Mouse (Mus musculus) limb, embryonic 13.5 days (tissue): ENCODE measurements around the gene Cdhr3. TPM values are rescaled to one million over a fixed set of nuclear protein-coding genes. Genes with fewer than 3 reads are reported as not detected.

ENCODE experiments used
- ATAC-seq: fragments of 200-750 bp; cut with Nextera tagmentation; 2 replicates; pipeline ENCODE4 v1.8.0; 2017; ENCODE audit warnings: low read depth, moderate number of reproducible peaks, moderate TSS enrichment; ENCODE audit not compliant: low FRiP score
- H3K27ac ChIP-seq: fragments of 300-500 bp; sonication (generic); 2 replicates; pipeline ENCODE4 v1.5.1; 2015; ENCODE audit warnings: inconsistent platforms, mild to moderate bottlenecking, moderate library complexity
- H3K27me3 ChIP-seq: fragments of 300-500 bp; sonication (generic); 2 replicates; pipeline ENCODE4 v1.6.1; 2015; ENCODE audit warnings: mild to moderate bottlenecking, inconsistent platforms
- H3K36me3 ChIP-seq: fragments of 300-500 bp; sonication (generic); 2 replicates; pipeline ENCODE4 v1.6.1; 2015; ENCODE audit warnings: inconsistent platforms, mild to moderate bottlenecking, moderate library complexity
- H3K4me1 ChIP-seq: fragments of 300-500 bp; sonication (generic); 2 replicates; pipeline ENCODE4 v1.6.1; 2015; ENCODE audit warnings: inconsistent platforms
- H3K4me2 ChIP-seq: fragments of 300-500 bp; sonication (generic); replicated peaks from 2 replicates; pipeline ENCODE4 v1.6.1; 2015; ENCODE audit warnings: inconsistent platforms, mild to moderate bottlenecking, moderate library complexity
- H3K4me3 ChIP-seq: fragments of 300-500 bp; sonication (generic); 2 replicates; pipeline ENCODE4 v1.5.1; 2015; ENCODE audit warnings: moderate library complexity, mild to moderate bottlenecking, inconsistent platforms
- H3K9ac ChIP-seq: fragments of 300-500 bp; sonication (generic); 2 replicates; pipeline ENCODE4 v1.6.1; 2015; ENCODE audit warnings: mild to moderate bottlenecking, inconsistent platforms
- H3K9me3 ChIP-seq: fragments of 300-500 bp; sonication (generic); 2 replicates; pipeline ENCODE4 v1.6.1; 2016; ENCODE audit warnings: inconsistent platforms
- WGBS: fragments of 180-500 bp; shearing (Covaris S2); methylation state at CpG from one replicate; pipeline ENCODE4 v1.1.7; 2015; 5-methylcytosine and 5-hydroxymethylcytosine counted together
- polyA plus RNA-seq: library from polyadenylated mRNA; unstranded; fragments of >200 nt; fragmentation: Nextera tagmentation; extraction: Ambion mirVana; gene quantifications from 2 replicates; pipeline ENCODE4 v1.2.1, GENCODE M21; 2015

Gene Cdhr3
- polyA plus RNA-seq, 1 experiment from 2014 or later, result 0.23 TPM

- no peak overlapping the region for H3K9ac ChIP-seq
- H3K9me3 ChIP-seq, result no peaks in the 10 kb centered on the region
- WGBS, result 53% methylated on average over 13 of the region's 13 CpGs
- H3K36me3 ChIP-seq, result no peaks in the 10 kb centered on the region
- peaks cover 21% of the 10 kb centered on the region for H3K27me3 ChIP-seq
- no peak overlapping the region for H3K4me2 ChIP-seq
- peak; percentile 57; the same call in 1 of the 2 replicates for ATAC-seq
- H3K4me1 ChIP-seq, result peaks cover 37% of the 10 kb centered on the region
- H3K4me3 ChIP-seq, result no peak overlapping the region
- no peak overlapping the region for H3K27ac ChIP-seq
These were observed 62.6 kb downstream of the Cdhr3 start for GRCm38 (mm10) chr12:33030066-33030465.

GRCm38 (mm10) chr12:33028708-33029107, 64.0 kb downstream of the Cdhr3 start:
- Histone ChIP-seq H3K9me3 (no peaks in the 10 kb centered on the region), H3K9ac (no peak overlapping the region), H3K27me3 (peaks cover 12% of the 10 kb centered on the region; the same call in 1 of the 2 replicates), H3K4me2 (no peak overlapping the region), H3K27ac (no peak overlapping the region), H3K4me3 (no peak overlapping the region), H3K4me1 (peaks cover 28% of the 10 kb centered on the region), H3K36me3 (no peaks in the 10 kb centered on the region)
- WGBS, result 58% methylated on average over 13 of the region's 13 CpGs
- ATAC-seq, result no peak

- peaks cover 28% of the 10 kb centered on the region for H3K4me1 ChIP-seq
- WGBS, result 37% methylated on average over 10 of the region's 10 CpGs
- ATAC-seq, result no peak
- no peak overlapping the region for H3K4me3 ChIP-seq
- peaks cover 12% of the 10 kb centered on the region; the same call in 1 of the 2 replicates for H3K27me3 ChIP-seq
- no peak overlapping the region for H3K9ac ChIP-seq
- no peaks in the 10 kb centered on the region for H3K36me3 ChIP-seq
- H3K4me2 ChIP-seq, result no peak overlapping the region
- H3K9me3 ChIP-seq, result no peaks in the 10 kb centered on the region
- no peak overlapping the region for H3K27ac ChIP-seq
These were observed 64.5 kb downstream of the Cdhr3 start for GRCm38 (mm10) chr12:33028109-33028691.

GRCm38 (mm10) chr12:33027093-33027492, 65.6 kb downstream of the Cdhr3 start:
- peaks cover 7% of the 10 kb centered on the region; the same call in 1 of the 2 replicates for H3K27me3 ChIP-seq
- under 1% methylated on average over 10 of the region's 10 CpGs for WGBS
- 0 out of 2 replicates have a peak overlapping the region, but pooled peaks have one; percentile 11 for H3K4me3 ChIP-seq
- peaks cover 28% of the 10 kb centered on the region for H3K4me1 ChIP-seq
- peak overlapping the region; percentile 57 for H3K4me2 ChIP-seq
- H3K27ac ChIP-seq, result no peak overlapping the region
- H3K9me3 ChIP-seq, result no peaks in the 10 kb centered on the region
- peak; percentile 78 for ATAC-seq
- no peaks in the 10 kb centered on the region for H3K36me3 ChIP-seq
- no peak overlapping the region for H3K9ac ChIP-seq

GRCm38 (mm10) chr12:33024524-33024923, 68.2 kb downstream of the Cdhr3 start:
- Histone ChIP-seq H3K27me3 (0 out of 2 replicates have a peak, but pooled peaks cover 4% of the 10 kb centered on the region), H3K4me3 (no peak overlapping the region), H3K4me1 (peaks cover 18% of the 10 kb centered on the region)

GRCm38 (mm10) chr12:33021751-33022150, 70.9 kb downstream of the Cdhr3 start:
- Histone ChIP-seq H3K27ac (no peak overlapping the region), H3K9ac (no peak overlapping the region), H3K4me1 (peaks cover 7% of the 10 kb centered on the region; the same call in 1 of the 2 replicates), H3K4me3 (no peak overlapping the region), H3K9me3 (no peaks in the 10 kb centered on the region), H3K27me3 (0 out of 2 replicates have a peak, but pooled peaks cover 4% of the 10 kb centered on the region), H3K36me3 (no peaks in the 10 kb centered on the region), H3K4me2 (no peak overlapping the region)
- 87% methylated on average over 4 of the region's 4 CpGs for WGBS
- ATAC-seq, result no peak

More at GRCm38 (mm10) chr12:33024524-33024923, 68.2 kb downstream of the Cdhr3 start:
- H3K36me3 ChIP-seq, result no peaks in the 10 kb centered on the region
- H3K9me3 ChIP-seq, result no peaks in the 10 kb centered on the region
- H3K9ac ChIP-seq, result no peak overlapping the region
- no peak overlapping the region for H3K27ac ChIP-seq
- ATAC-seq, result no peak
- no peak overlapping the region for H3K4me2 ChIP-seq
- 46% methylated on average over 6 of the region's 6 CpGs for WGBS

GRCm38 (mm10) chr12:33021140-33021539, 71.5 kb downstream of the Cdhr3 start:
- Histone ChIP-seq H3K27me3 (0 out of 2 replicates have a peak, but pooled peaks cover under 1% of the 10 kb centered on the region), H3K27ac (no peak overlapping the region), H3K4me2 (no peak overlapping the region), H3K9ac (no peak overlapping the region), H3K4me3 (no peak overlapping the region), H3K4me1 (peaks cover 7% of the 10 kb centered on the region; the same call in 1 of the 2 replicates), H3K9me3 (no peaks in the 10 kb centered on the region), H3K36me3 (no peaks in the 10 kb centered on the region)
- no peak for ATAC-seq
- WGBS, result 81% methylated on average over 9 of the region's 9 CpGs

- H3K9ac ChIP-seq, result no peak overlapping the region
- H3K9me3 ChIP-seq, result no peaks in the 10 kb centered on the region
- no peak for ATAC-seq
- no peak overlapping the region for H3K27ac ChIP-seq
- 89% methylated on average over 6 of the region's 6 CpGs for WGBS
- no peaks in the 10 kb centered on the region for H3K27me3 ChIP-seq
- peaks cover 7% of the 10 kb centered on the region; the same call in 1 of the 2 replicates for H3K4me1 ChIP-seq
- no peaks in the 10 kb centered on the region for H3K36me3 ChIP-seq
- H3K4me3 ChIP-seq, result no peak overlapping the region
- H3K4me2 ChIP-seq, result no peak overlapping the region
These were observed 72.7 kb downstream of the Cdhr3 start for GRCm38 (mm10) chr12:33020011-33020410.

- Histone ChIP-seq H3K4me2 (no peak overlapping the region), H3K36me3 (no peaks in the 10 kb centered on the region), H3K9ac (no peak overlapping the region), H3K27ac (no peak overlapping the region), H3K4me1 (peaks cover 7% of the 10 kb centered on the region; the same call in 1 of the 2 replicates), H3K27me3 (no peaks in the 10 kb centered on the region), H3K4me3 (no peak overlapping the region), H3K9me3 (no peaks in the 10 kb centered on the region)
- no peak for ATAC-seq
- 72% methylated on average over 4 of the region's 4 CpGs for WGBS
These were observed 74.1 kb downstream of the Cdhr3 start for GRCm38 (mm10) chr12:33018601-33019000.

- no peak overlapping the region for H3K4me2 ChIP-seq
- H3K27me3 ChIP-seq, result no peaks in the 10 kb centered on the region
- H3K36me3 ChIP-seq, result no peaks in the 10 kb centered on the region
- ATAC-seq, result no peak
- WGBS, result 58% methylated on average over 7 of the region's 7 CpGs
- H3K27ac ChIP-seq, result no peak overlapping the region
- peaks cover 7% of the 10 kb centered on the region; the same call in 1 of the 2 replicates for H3K4me1 ChIP-seq
- no peak overlapping the region for H3K4me3 ChIP-seq
- H3K9ac ChIP-seq, result no peak overlapping the region
- no peaks in the 10 kb centered on the region for H3K9me3 ChIP-seq
These were observed 75.6 kb downstream of the Cdhr3 start for GRCm38 (mm10) chr12:33016824-33017705.

- H3K27me3 ChIP-seq, result no peaks in the 10 kb centered on the region
- H3K9ac ChIP-seq, result no peak overlapping the region
- 87% methylated on average over 1 of the region's 1 CpGs for WGBS
- H3K36me3 ChIP-seq, result no peaks in the 10 kb centered on the region
- H3K4me2 ChIP-seq, result no peak overlapping the region
- H3K4me3 ChIP-seq, result no peak overlapping the region
- H3K27ac ChIP-seq, result no peak overlapping the region
- H3K4me1 ChIP-seq, result peaks cover 7% of the 10 kb centered on the region; the same call in 1 of the 2 replicates
- ATAC-seq, result no peak
- H3K9me3 ChIP-seq, result no peaks in the 10 kb centered on the region
These were observed 77.6 kb downstream of the Cdhr3 start for GRCm38 (mm10) chr12:33015103-33015502.
